Mouse (Mus musculus) right cerebral cortex, postnatal 10 days (tissue): ENCODE measurements around the gene Cd300a.

Experiments
- DNase-seq, 2 experiments: peaks; one replicate each; pipeline ENCODE4 v3.0.0; 2021; ENCODE audit warnings: low spot score in 2 of 2

Gene Cd300a

GRCm38 (mm10) chr11:114889991-114890518, at the start of gene Cd300a:
Gene Cd300a, plus strand, starts transcription at chr11:114890041.
- no peak for DNase-seq

DNA sequence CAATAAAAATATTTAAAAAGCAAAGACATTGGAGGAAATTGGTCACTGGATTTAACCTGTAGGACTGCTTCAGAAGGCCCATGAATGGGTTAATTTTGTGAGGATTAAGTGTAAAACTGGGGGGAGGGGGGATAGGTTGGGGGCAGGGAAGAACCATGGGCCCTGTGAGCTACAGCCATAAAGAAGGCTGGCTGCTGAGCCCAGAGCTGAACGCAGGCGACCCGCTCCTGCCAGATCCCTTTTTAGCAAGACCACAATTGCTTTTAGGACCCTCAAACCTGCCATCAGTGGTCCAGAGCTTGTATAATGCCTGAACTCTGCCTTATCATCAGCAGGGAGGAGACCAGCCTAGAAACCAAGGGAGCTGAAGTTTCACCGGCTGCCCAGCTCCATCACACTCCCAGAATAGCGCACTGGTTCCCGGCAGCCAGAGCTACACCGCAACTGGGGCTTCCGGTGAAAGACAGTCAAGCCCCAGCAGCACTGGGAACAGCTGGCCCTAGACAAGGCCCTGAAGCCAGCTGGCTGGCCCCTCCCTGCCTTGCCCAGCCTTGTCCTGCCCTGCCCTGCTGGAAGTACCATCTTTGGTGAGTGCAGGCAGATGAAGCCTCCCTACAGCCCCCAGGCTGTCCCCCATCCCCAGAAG, 45.9 kb upstream of the Cd300a start:
- DNase-seq = peak in 1 of 2 experiments; percentile 40

DNA sequence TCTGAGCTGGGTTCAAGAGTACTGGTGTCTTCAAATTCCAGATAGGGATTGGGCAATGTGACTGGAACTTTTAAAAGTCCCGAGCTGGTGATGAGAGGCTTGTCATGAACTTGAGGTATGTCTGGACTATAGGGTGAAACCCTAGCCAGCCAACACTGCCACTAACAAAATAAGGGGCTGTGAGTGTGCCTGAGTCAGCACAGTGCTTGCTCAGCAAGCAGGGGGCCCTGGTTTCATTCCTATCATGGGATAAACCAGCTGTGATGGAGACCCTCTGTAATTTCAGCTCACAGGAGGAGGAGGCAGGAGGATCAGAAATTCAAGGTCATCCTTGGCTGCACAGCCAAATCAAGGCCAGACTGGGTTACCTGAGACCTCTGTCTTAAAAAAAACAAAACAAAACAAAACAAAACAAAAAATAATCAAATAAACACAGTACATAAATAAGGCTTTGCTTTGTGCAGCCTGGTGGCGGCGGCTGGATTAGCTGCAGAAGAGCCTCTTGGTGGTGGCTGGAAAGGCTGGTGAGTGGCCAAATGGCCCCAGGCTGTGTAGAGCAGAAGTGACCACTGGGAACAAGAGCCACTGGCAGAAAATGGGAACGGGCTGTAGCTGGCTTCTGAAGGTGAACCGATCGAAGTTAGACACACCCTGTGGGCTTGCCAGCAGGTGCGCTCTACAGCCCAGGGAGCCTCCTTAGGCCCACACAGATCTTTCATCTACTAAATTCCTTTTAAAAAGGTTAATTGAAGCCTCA, 45.2 kb upstream of the Cd300a start:
- DNase-seq = no peak

DNA sequence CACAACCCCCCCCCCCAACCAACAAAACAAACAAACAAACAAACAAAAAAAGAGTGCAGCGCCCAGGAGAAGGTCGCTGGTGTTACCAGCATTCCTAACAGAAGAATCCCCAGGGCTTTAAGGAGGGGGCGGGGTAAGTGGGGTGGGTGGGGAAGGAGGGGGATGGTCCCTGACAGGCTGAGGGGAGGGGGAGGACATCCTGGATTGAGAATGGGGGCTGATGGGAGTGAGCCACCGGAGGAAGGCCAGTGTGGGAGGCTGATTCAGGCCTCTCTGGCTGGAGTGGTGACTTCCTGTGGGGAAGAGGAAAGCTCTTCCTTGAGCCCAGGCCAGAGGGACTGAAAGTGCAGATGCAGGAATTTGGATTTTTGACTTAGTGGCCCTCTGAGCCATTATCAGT, 43.5 kb upstream of the Cd300a start:
- DNase-seq = no peak

- DNase-seq = no peak
Observed at GRCm38 (mm10) chr11:114847008-114847407, 42.8 kb upstream of the Cd300a start.

DNA sequence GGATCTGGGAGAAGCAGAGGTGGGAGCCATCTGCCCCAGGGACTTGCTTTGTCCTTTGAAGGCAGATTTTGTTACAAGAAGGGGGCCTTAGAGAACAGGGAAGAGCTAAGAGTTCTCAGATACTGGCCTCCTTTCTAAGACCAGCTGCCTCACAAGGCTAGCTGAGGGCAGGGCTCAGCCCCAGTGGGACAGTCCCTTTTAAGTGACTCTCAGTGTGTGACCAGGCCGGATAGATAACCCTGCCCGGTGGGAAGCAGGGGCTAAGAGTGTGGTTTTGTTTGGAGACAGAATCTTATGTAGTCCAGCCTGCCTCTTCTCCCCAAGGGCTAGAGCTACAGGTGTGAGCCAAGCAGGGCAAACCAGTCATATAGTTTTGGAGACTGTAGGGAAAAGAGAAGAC, 40.3 kb upstream of the Cd300a start:
- no peak for DNase-seq

DNA sequence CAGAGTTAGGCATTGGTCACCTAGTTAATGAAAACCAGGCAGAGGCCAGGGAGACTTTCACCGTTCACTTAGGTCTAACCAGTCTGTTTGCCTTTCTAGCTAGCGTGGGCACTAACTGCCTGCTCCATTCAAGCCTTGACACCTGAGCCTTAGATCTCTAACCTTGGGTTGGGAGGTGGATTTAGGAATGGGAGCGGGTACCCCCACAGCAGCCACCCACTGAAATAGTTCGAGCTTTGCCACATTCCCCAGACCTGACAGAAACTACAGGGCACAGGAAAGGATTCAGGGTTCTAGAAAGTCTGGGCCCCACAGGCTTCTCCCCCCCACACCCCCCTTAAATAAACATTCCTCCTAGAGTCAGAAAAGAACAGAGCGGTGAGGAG, 39.8 kb upstream of the Cd300a start:
- no peak for DNase-seq

GRCm38 (mm10) chr11:114850452-114851268, 39.2 kb upstream of the Cd300a start, which contains the start of gene Gprc5c:
Gene Gprc5c, plus strand, starts transcription at chr11:114851152.
- DNase-seq = peak in 1 of 2 experiments; percentile 27

- peak in 1 of 2 experiments; percentile 39 for DNase-seq
Observed at GRCm38 (mm10) chr11:114851269-114851607, 38.6 kb upstream of the Cd300a start.

DNA sequence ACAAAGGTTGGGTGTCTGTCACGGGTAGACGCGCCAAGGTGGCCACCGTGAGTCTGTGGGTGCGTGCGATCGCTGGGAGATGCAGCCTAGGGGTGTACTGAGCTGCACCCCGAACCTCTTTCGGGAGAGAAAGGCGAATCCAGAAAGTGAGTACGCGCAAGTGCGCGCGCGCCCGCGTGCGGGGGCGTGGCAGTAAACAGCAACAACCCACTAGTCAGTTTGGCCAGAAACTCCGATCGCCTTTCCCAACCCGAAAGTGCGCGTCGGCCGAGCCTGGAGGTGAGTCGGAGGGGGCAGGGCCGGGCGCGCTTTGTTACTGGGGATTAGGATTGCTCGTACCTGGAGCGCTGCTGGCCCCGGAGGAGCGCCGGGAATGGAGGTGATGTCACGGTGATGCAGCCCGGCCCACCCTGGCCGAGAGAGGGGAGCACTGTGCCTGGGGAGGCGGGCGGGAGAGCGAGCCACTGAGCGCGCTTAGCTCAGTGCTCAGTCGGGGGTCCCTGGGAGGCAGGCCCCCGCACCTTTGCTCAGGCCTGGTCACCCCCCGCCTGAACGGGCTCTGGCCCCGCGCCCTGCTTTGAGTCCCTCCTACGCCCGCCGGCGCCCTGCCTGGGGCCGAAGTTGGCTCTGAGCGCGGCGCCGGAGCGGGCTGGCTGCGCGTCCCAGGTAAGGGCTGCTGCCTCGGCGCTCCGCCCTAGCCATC, 38.1 kb upstream of the Cd300a start:
- DNase-seq = peak; percentile 47 to 62

GRCm38 (mm10) chr11:114852311-114853173, 37.3 kb upstream of the Cd300a start:
- no peak for DNase-seq

DNA sequence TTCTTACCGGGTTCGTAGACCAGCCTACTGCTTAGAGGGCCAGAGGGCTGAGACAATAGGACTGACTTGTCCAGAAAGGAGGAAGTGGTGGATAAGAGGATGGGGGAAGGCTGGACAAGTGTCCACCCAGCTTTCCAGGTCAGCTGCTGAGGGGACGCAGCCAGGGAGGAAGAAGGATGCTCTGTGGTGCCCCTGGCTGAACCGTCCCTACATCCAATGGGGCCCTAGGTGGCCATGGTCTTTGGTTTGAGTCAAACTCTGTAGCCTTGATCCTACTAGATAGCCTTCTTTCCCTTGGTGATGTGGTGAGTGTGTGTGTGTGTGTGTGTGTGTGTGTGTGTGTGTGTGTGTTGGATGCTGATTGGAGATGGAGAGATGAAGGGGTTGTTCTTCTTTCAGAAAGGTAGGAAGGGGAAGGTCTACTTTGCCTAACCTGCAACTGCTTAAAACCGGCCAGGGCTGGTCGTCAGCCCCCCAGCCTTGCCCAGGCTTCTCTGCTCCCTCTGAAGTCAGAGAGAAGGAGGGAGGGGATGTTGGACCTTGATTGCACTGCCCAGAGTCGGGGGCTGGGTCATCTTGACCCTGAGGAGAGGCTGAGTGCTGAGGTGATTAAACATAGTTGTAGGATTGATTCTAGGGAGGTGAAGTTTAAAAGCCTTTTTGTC, 36.5 kb upstream of the Cd300a start:
- no peak for DNase-seq

DNA sequence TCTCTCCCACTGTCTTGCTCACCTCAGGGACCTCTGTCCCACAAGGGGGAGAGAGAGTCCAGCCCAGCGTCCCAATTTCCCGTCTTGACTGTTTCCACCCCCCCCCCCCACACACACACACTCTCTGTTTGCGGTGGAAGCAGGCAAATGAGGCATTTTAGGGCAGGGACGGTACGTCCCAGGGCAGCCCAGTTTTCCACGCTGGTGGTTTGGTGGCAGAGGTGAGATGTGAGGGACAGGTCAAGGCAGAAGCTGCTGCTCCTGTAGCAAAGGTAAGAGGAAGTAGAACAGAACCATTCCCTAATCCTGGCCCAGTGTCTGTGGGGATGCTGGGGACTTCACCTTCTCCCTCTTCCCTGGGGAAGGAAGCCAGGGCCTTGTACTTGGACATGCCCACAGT, 35.3 kb upstream of the Cd300a start:
- DNase-seq = no peak

GRCm38 (mm10) chr11:114856125-114856524, 33.7 kb upstream of the Cd300a start:
- DNase-seq = no peak

DNA sequence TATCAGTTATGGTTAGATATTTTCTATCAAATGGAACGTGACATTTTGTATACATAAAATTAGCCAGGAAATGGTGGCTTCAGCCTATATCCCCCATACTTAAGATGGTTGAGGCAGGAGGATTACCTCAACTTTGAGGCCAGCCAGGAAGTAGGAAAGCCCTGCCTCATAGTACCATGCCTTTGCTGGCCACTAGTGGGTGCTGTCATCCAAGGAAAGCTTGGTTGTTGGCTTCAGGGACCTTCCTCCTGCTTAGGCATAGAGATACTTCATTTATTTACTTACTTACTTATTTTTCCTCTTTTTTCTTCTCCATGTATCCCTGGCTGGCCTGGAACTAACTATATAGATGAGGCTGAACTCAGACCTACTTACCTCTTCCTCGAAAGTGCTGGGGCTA, 31.2 kb upstream of the Cd300a start:
- DNase-seq = no peak

DNA sequence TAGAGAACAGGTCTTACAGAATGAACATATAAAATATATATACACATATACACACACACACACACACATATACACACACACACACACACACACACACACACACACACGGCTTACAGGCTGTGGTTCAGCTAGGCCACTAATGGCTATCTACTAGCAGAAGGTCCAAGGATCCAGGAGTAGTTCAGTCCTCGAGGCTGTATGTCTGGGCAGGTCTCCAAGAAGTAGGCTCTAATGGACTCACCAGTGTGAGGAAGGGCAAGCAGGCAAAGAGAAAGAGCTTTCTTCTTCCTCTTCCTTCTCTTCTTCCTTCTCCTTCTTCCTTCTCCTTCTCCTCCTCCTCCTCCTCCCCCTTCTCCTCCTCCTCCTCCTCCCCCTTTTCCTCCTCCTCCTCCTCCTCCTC, 28.8 kb upstream of the Cd300a start:
- DNase-seq = no peak

- no peak for DNase-seq
Observed at GRCm38 (mm10) chr11:114862687-114863086, 27.2 kb upstream of the Cd300a start.

DNA sequence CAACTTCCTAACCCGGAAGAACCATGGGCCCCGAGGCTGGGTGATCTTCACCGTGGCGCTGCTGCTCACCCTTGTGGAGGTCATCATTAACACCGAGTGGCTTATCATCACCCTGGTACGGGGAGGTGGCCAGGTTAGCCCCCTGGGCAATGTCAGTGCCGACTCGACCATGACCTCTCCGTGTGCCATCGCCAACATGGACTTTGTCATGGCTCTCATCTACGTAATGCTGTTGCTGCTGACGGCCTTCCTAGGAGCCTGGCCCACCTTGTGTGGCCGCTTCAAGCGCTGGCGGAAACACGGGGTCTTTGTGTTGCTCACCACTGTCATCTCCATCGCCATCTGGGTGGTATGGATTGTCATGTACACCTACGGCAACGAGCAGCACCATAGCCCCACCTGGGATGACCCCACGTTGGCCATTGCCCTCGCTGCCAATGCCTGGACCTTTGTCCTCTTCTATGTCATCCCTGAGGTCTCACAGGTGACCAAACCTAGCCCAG, 25.9 kb upstream of the Cd300a start:
- no peak for DNase-seq

- DNase-seq = no peak
Observed at GRCm38 (mm10) chr11:114865999-114866398, 23.8 kb upstream of the Cd300a start.
